Mouse (Mus musculus): ENCODE results near the gene Gm42688.

DNA sequence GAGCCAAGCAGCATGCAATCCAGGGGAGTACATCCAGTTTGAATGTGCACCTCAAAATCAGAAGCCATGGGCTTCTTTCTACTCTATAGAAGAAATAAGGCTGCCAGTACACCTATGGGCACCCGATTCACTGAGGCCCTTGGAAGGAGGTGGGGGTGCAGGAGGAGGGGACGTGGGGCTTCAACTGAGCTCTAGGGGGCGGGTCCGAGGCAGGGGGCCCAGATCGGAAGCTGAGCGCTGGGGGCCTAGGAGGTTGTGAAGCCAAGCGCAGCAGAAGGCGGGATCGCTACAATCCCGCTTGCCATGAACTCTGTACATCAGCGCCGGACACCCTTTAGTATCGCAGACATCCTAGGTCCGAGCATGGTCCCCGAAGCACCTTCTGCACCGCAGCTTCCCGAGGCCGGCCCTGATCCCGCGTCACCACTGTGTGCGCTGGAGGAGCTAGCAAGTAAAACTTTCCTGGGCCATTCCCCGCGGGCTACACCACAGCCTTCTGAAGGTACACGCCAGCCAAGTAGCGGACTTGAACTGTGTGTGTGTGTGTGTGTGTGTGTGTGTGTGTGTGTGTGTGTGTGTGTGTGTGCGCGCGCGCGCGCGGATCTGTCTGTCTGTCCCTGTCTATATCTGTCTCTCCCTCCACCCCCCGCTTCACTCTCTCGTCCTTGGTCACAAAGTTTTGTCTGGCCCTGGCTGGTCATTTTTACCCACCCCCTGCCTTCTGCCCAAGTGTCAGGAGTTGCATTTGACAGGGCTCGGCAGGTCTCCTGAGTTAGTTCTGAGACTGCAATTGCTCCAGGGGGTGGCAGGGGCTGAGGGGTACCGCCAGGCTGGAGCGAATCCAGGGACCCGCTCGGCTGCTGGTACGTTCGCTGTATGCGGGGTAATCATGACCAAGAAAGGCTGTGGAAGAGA lies 15.0 kb upstream of the Gm42688 start, which contains the start of gene Lbx2:
- TF ChIP-seq CTCF (IDR thresholded peaks at IDR 0.05; ENCODE audit: low read depth, low read length) = no peak
- no peak for TF ChIP-seq TAL1 (conservative IDR thresholded peaks at IDR 0.05; ENCODE audit: low read depth, low read length)
- TF ChIP-seq GATA1 (IDR thresholded peaks at IDR 0.05; ENCODE audit: borderline replicate concordance, low read length) = no peak

Measured in G1E (cell line).